Comparison of ENCODE assay signal across 9 mouse cellular contexts in genomic region chr3:53165281-53165680, GRCm38 (mm10).
DNase-seq lines count a peak whose midpoint lies in the region; ATAC-seq lines count a peak whose summit lies in the region.
"Had no signal": no experiment of that assay in that cellular context is flagged by ENCODE, and none has a peak within 500 bp of the region (broad histone marks: within the 10 kb centered on the region; RNA-seq: fewer than 3 reads in every experiment).

No protein-coding gene starts in this region.

- H3K9ac ChIP-seq in embryonic facial prominence, embryonic 14.5 days (ENCODE audit: low read depth, low read length), result no peak overlapping the region

- 74% methylated on average over 10 of the region's 10 CpGs for whole genome bisulfite sequencing in embryonic facial prominence, embryonic 14.5 days
- 84% methylated on average over 10 of the region's 10 CpGs for WGBS in embryonic facial prominence, embryonic 10.5 days

- no peaks in the 10 kb centered on the region for H3K9me3 ChIP-seq in embryonic facial prominence, embryonic 14.5 days (ENCODE audit: control insufficient read depth, low read length)
- no peaks in the 10 kb centered on the region for H3K9me3 ChIP-seq in embryonic facial prominence, embryonic 10.5 days

- H3K4me1 ChIP-seq in embryonic facial prominence, embryonic 14.5 days (ENCODE audit: control insufficient read depth, insufficient read depth, low read length), result no peaks in the 10 kb centered on the region
- peaks cover 14% of the 10 kb centered on the region; the same call in 1 of the 2 replicates for H3K4me1 ChIP-seq in embryonic facial prominence, embryonic 10.5 days

- ATAC-seq in embryonic facial prominence, embryonic 14.5 days (ENCODE audit: low read depth), result no peak

- no peaks in the 10 kb centered on the region for H3K36me3 ChIP-seq in embryonic facial prominence, embryonic 14.5 days (ENCODE audit: control insufficient read depth, insufficient read depth, low read length)
- no peaks in the 10 kb centered on the region for H3K36me3 ChIP-seq in embryonic facial prominence, embryonic 10.5 days (replicated peaks)

- H3K4me2 ChIP-seq in embryonic facial prominence, embryonic 14.5 days (ENCODE audit: low read depth, low read length), result peak overlapping the region; percentile 3; the same call in 1 of the 2 replicates

- no peak for DNase-seq in embryonic facial prominence, embryonic 14.5 days (ENCODE audit: low spot score)
- no peak for DNase-seq in embryonic facial prominence, embryonic 10.5 days (ENCODE audit: low spot score)
- DNase-seq in urinary bladder, postnatal 14 days (ENCODE audit: low spot score), result peak; percentile 40
- DNase-seq in urinary bladder, postnatal 25 days (ENCODE audit: low spot score), result no peak
- DNase-seq in kidney, postnatal 25 days, result peak; percentile 16 to 73
- DNase-seq in thymus, postnatal 0 days (ENCODE audit: low spot score), result no peak
- no peak for DNase-seq in embryo, embryonic 10.5 days (ENCODE audit: low spot score)
- no peak for DNase-seq in c-Kit-positive CD71-positive TER-119-positive erythroid progenitor cells, embryonic 14.5 days (ENCODE audit: low spot score)

- 0 out of 2 replicates have a peak overlapping the region, but pooled peaks have one; percentile 12 for H3K27ac ChIP-seq in embryonic facial prominence, embryonic 14.5 days (replicated peaks; ENCODE audit: low read depth, low read length)
- H3K27ac ChIP-seq in embryonic facial prominence, embryonic 10.5 days (replicated peaks), result no peak overlapping the region

- no peak overlapping the region for H3K4me3 ChIP-seq in embryonic facial prominence, embryonic 14.5 days (ENCODE audit: low read depth, low read length)
- H3K4me3 ChIP-seq in embryonic facial prominence, embryonic 10.5 days, result no peak overlapping the region
- H3K4me3 ChIP-seq: myocyte had no signal

- no peaks in the 10 kb centered on the region for H3K27me3 ChIP-seq in embryonic facial prominence, embryonic 14.5 days (replicated peaks; ENCODE audit: control insufficient read depth, insufficient read depth, low read length)
- H3K27me3 ChIP-seq in embryonic facial prominence, embryonic 10.5 days (replicated peaks; ENCODE audit: low read depth, poor library complexity, severe bottlenecking), result peaks cover 13% of the 10 kb centered on the region; the same call in 1 of the 2 replicates

Comparison
In these comparisons a context has a peak if more than half of its experiments do, and no peak if none do; other contexts are left out.
1. DNase-seq: peak in urinary bladder, postnatal 14 days (single experiment) and kidney, postnatal 25 days (2 of 2); none in embryonic facial prominence, embryonic 14.5 days (single experiment), embryonic facial prominence, embryonic 10.5 days (single experiment), urinary bladder, postnatal 25 days (single experiment), thymus, postnatal 0 days (single experiment), embryo, embryonic 10.5 days (single experiment) and c-Kit-positive CD71-positive TER-119-positive erythroid progenitor cells, embryonic 14.5 days (single experiment).